Mouse (Mus musculus) heart, adult 2 months (tissue): ENCODE data around the gene Cep295nl. TPM values are rescaled to one million over a fixed set of nuclear protein-coding genes. Genes with fewer than 3 reads are reported as not detected.
A peak's percentile ranks its signal among the peaks of the same experiment; 100 is the strongest.

Source experiments
- DNase-seq, 2 experiments: peaks; one replicate each; pipeline ENCODE4 v3.0.0; 2021
- H3K27ac ChIP-seq: fragments of 200-600 bp; 2 replicates; pipeline ENCODE4 v1.8.1; 2022
- H3K27me3 ChIP-seq: fragments of 200-500 bp; 2 replicates; pipeline ENCODE4 v1.6.1; 2012; ENCODE audit warnings: mild to moderate bottlenecking, low read length, inconsistent platforms, mixed read lengths; ENCODE audit not compliant: control insufficient read depth, insufficient read depth
- H3K36me3 ChIP-seq: fragments of 200-500 bp; 2 replicates; pipeline ENCODE4 v1.6.1; 2012; ENCODE audit warnings: low read length, inconsistent platforms; ENCODE audit not compliant: control insufficient read depth, insufficient read depth
- H3K4me1 ChIP-seq: fragments of 200-500 bp; 2 replicates; pipeline ENCODE4 v1.6.1; 2011; ENCODE audit warnings: low read length; ENCODE audit not compliant: control insufficient read depth, insufficient read depth
- H3K4me3 ChIP-seq: fragments of 200-600 bp; 2 replicates; pipeline ENCODE4 v1.8.1; 2022
- H3K79me2 ChIP-seq: fragments of 200-500 bp; replicated peaks from 2 replicates; pipeline ENCODE4 v1.6.1; 2012; ENCODE audit warnings: mild to moderate bottlenecking, inconsistent platforms, low read length, moderate library complexity, mixed read lengths; ENCODE audit not compliant: control insufficient read depth, insufficient read depth
- H3K9ac ChIP-seq: fragments of 200-500 bp; 2 replicates; pipeline ENCODE4 v1.6.1; 2012; ENCODE audit warnings: low read depth, mild to moderate bottlenecking, control low read depth, inconsistent platforms, low read length, mixed read lengths
- CTCF ChIP-seq: fragments of 200-600 bp; IDR thresholded peaks from 2 replicates; pipeline ENCODE4 v1.8.1; 2022; ENCODE audit warnings: antibody characterized with exemption, mild to moderate bottlenecking, moderate library complexity
- EP300 ChIP-seq: fragments of 200-500 bp; IDR thresholded peaks from 2 replicates; pipeline ENCODE4 v1.6.1; 2011; ENCODE audit warnings: low read depth, low read length, control low read depth; ENCODE audit not compliant: insufficient read depth
- POLR2A ChIP-seq: fragments of 200-500 bp; IDR thresholded peaks from 2 replicates; pipeline ENCODE4 v1.6.1; 2011; ENCODE audit warnings: mild to moderate bottlenecking, low read depth, low read length, control low read depth; ENCODE audit not compliant: insufficient read depth
- WGBS: fragments of 180-500 bp; shearing (Covaris S2); methylation state at CpG from one replicate; pipeline ENCODE4 v1.1.7; 2018; 5-methylcytosine and 5-hydroxymethylcytosine counted together
- intact Hi-C: fragments of 180-260 bp; cut with DNase I; formaldehyde crosslinking; loops from one replicate; pipeline ENCODE4 v1.15.1; 2025
- polyA plus RNA-seq: library from polyadenylated mRNA; depleted of rRNA; stranded (reverse); fragments of >200 nt; gene quantifications from 2 replicates; pipeline ENCODE4 v1.2.3, GENCODE M21; 2012
- total RNA-seq, 2 experiments: library from RNA; stranded (reverse); gene quantifications; 2 replicates each; pipeline ENCODE4 v1.2.3; 2021

Gene Cep295nl
- total and polyA plus RNA-seq, 3 experiments = 0.18 to 0.65 (median 0.32) TPM

GRCm38 (mm10) chr11:118295026-118295425, 47.3 kb downstream of the Cep295nl start:
- Histone ChIP-seq H3K36me3 (no peaks in the 10 kb centered on the region), H3K79me2 (no peaks in the 10 kb centered on the region), H3K9ac (no peak overlapping the region), H3K4me3 (no peak overlapping the region), H3K4me1 (peaks cover 2% of the 10 kb centered on the region), H3K27me3 (no peaks in the 10 kb centered on the region), H3K27ac (no peak overlapping the region)
- DNase-seq = no peak
- 76% methylated on average over 2 of the region's 2 CpGs for WGBS
- intact Hi-C loops = no loop called here
- TF ChIP-seq CTCF (no peak), POLR2A (no peak)

- Histone ChIP-seq H3K4me1 (peaks cover 8% of the 10 kb centered on the region), H3K79me2 (no peaks in the 10 kb centered on the region), H3K4me3 (no peak overlapping the region), H3K9ac (no peak overlapping the region), H3K27me3 (no peaks in the 10 kb centered on the region), H3K27ac (no peak overlapping the region), H3K36me3 (no peaks in the 10 kb centered on the region)
- no peak for DNase-seq
- intact Hi-C loops = no loop called here
- WGBS = 67% methylated on average over 6 of the region's 6 CpGs
- TF ChIP-seq EP300 = no peak
- TF ChIP-seq CTCF = no peak
- TF ChIP-seq POLR2A = no peak
Observed at GRCm38 (mm10) chr11:118292671-118293070, 49.6 kb downstream of the Cep295nl start.

GRCm38 (mm10) chr11:118289999-118290889, 52.1 kb downstream of the Cep295nl start, which contains the start of gene Usp36:
Gene Usp36 (minus strand): TSS chr11:118290244.
- Histone ChIP-seq H3K36me3 (no peaks in the 10 kb centered on the region), H3K4me1 (peaks cover 8% of the 10 kb centered on the region), H3K79me2 (no peaks in the 10 kb centered on the region), H3K4me3 (peak within 1 kb of the TSS; percentile 97), H3K27ac (peak within 1 kb of the TSS; percentile 96), H3K27me3 (no peaks in the 10 kb centered on the region), H3K9ac (peak within 1 kb of the TSS; percentile 68)
- WGBS = 1% methylated on average over 68 of the region's 68 CpGs
- DNase-seq = peak; percentile 99 to 100
- TF ChIP-seq POLR2A = peak; percentile 98
- TF ChIP-seq EP300 = 0 out of 2 replicates have a peak, but pooled peaks have one; percentile 39
- no peak; the same call in 1 of the 2 replicates for TF ChIP-seq CTCF
- intact Hi-C loops = no loop called here

DNA sequence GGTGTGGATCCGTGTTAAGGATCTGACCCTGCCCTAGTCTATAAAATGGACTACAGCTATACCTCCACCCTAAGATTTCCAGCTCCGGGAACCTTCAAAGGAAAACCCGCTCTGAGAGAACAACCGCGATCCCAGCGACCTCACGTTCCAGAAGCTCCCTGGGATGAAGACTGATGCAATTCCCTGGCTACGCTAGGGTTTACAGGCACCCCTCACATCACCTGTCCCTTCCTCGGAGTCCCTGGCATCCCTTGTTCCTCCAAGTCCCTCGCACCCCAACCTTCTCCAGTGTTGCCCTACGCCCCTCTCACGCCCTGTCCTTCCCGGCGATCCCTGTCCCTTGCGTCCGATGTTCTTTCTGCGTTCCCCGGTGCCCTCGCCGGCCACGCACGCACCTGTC, 52.7 kb downstream of the Cep295nl start:
- no peak for DNase-seq
- Histone ChIP-seq H3K4me3 (peak overlapping the region; percentile 97), H3K4me1 (peaks cover 8% of the 10 kb centered on the region), H3K79me2 (no peaks in the 10 kb centered on the region), H3K36me3 (no peaks in the 10 kb centered on the region), H3K9ac (peak overlapping the region; percentile 68), H3K27ac (peak overlapping the region; percentile 96), H3K27me3 (no peaks in the 10 kb centered on the region)
- intact Hi-C loops = no loop called here
- TF ChIP-seq EP300 = no peak
- no peak for TF ChIP-seq POLR2A
- TF ChIP-seq CTCF = no peak
- WGBS = under 1% methylated on average over 22 of the region's 22 CpGs

DNA sequence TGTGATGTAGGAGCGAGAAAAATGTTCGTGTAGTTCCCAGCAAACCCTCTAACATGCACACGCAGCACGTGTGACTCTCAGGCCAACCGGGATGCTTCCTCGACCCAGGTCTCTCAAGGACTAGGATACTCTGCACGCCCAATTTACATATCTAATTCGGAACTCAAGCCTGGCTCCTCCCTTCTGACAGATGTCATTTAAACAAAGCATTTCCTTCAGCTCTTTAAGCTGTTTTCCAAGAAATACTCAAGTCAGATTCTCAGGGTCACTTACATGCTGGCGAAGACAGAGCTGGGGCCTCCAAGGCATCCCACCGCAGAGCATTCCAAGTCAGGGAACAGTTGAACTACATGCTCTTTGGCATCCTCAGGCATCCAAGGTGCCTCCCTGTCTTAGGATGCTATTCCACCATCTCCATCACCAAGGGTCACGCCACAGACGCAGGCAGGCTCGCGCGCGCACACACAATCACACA, 53.2 kb downstream of the Cep295nl start:
- H3K9ac ChIP-seq = peak overlapping the region; percentile 68
- no peak for DNase-seq
- H3K27ac ChIP-seq = peak overlapping the region; percentile 96
- H3K36me3 ChIP-seq = no peaks in the 10 kb centered on the region
- H3K79me2 ChIP-seq = no peaks in the 10 kb centered on the region
- TF ChIP-seq POLR2A (no peak), CTCF (no peak), EP300 (no peak)
- H3K4me1 ChIP-seq = peaks cover 8% of the 10 kb centered on the region
- no peaks in the 10 kb centered on the region for H3K27me3 ChIP-seq
- peak overlapping the region; percentile 97 for H3K4me3 ChIP-seq
- 2% methylated on average over 16 of the region's 16 CpGs for WGBS
- intact Hi-C loops = no loop called here

DNA sequence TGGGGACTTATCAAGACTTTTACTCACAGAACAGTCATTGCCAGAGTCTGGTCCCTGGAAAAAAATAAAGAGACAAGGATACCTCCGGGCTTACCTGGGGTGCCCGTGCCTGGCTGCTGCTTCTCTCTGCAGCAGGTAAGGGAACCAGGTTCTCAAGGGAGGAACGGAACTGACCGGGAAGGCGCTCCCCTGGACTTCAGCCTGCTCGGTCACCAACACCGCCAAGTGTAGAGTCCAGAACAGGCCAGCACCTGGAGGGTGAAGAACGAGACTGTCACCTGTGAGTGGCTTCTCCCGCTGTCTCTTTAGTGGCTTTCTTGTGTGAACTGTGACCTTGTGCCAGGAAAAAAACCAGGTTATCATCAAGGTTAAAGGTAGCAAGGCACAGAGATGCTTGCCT, 54.7 kb downstream of the Cep295nl start:
- no peak overlapping the region for H3K9ac ChIP-seq
- H3K27me3 ChIP-seq = no peaks in the 10 kb centered on the region
- no peak for TF ChIP-seq POLR2A
- TF ChIP-seq CTCF = no peak
- TF ChIP-seq EP300 = no peak
- intact Hi-C loops = no loop called here
- H3K4me1 ChIP-seq = peaks cover 8% of the 10 kb centered on the region
- no peaks in the 10 kb centered on the region for H3K79me2 ChIP-seq
- H3K36me3 ChIP-seq = no peaks in the 10 kb centered on the region
- no peak overlapping the region for H3K4me3 ChIP-seq
- WGBS = 94% methylated on average over 9 of the region's 9 CpGs
- H3K27ac ChIP-seq = no peak overlapping the region
- DNase-seq = no peak
